Mouse (Mus musculus) left cerebral cortex, postnatal 25 days (tissue): ENCODE results near the gene Galk1. TPM values are rescaled to one million over a fixed set of nuclear protein-coding genes. Genes with fewer than 3 reads are reported as not detected.

Experiments used
- DNase-seq, 2 experiments: peaks; one replicate each; pipeline ENCODE4 v3.0.0; 2022; ENCODE audit warnings: low spot score in 2 of 2, mixed read lengths in 1 of 2
- intact Hi-C: fragments of 180-260 bp; cut with DNase I; formaldehyde crosslinking; loops from one replicate; pipeline ENCODE4 v1.15.1; 2025
- total RNA-seq, 2 experiments: library from RNA; stranded (reverse); gene quantifications; 2 replicates each; pipeline ENCODE4 v1.2.3; 2021

Gene Galk1
- total RNA-seq, result 10 to 100 TPM; 14.7 to 18.7 TPM

- peak; percentile 86 to 89 for DNase-seq
- intact Hi-C loops, result no loop called here
Measured at GRCm38 (mm10) chr11:116012262-116012947, at the start of gene Galk1. Gene Galk1 (minus strand): TSS chr11:116012719.

DNA sequence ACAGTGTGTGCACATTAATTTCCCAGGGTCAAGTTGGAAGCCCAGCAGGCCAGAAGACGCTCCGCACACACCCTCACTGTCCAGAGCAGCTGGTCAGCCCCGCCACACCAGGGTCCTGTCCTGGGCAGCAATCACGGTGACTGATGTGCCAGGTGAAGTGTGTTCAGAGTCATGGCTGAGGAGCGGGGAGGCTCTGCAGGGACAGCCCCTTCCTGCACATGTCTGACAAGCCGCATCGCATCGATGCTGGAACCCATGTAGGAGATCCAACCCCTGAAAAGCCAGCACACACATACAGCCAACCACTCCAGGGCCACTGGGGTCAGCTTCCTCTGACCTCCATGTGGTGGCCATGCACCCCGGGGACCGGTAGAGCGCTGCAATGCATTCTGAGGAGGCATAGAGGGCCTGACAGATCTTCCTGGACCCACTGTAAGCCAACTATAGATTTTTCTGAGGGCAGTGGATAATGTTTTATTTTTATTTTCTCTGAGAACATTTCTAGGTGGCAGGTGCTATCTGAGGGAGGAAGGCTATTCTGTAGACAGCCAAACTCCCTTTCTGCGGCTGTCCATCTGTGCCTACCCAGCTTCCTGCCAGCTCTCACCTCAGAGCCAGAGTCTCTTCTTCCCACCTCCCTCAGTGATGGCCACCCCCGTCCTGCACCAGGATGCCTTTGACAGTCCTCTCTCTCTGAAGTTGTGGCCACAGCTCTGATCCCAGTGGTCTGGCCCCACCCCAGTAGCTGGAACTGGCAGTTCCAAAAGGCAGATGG lies 49.3 kb upstream of the Galk1 start:
- intact Hi-C loops, result loop anchor here (2.0 kb wide), 1 partner anchor 17 kb away; no protein-coding TSS in a partner anchor
- peak; percentile 47 to 88 for DNase-seq

- peak in 1 of 2 experiments; percentile 35 for DNase-seq
- intact Hi-C loops, result no loop called here
Measured at GRCm38 (mm10) chr11:116060596-116060995, 48.1 kb upstream of the Galk1 start.

DNA sequence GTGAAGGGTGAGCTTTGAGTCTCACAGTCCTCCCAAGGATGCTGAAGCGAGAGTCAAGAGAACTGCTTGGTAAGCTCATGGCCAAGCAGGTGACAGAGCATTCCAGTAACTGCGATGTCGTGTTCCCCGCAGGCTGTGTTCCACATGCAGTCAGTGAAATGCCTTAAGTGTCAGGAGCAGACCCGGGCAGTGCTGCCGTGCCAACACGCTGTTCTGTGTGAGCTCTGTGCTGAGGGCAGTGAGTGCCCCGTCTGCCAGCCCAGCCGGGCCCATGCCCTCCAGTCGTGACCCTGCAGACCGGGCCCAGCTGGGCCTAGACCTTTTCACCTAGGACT lies 47.1 kb upstream of the Galk1 start:
- intact Hi-C loops, result no loop called here
- no peak for DNase-seq

GRCm38 (mm10) chr11:116058868-116059690 lies 46.6 kb upstream of the Galk1 start:
- intact Hi-C loops, result no loop called here
- no peak for DNase-seq

- intact Hi-C loops, result no loop called here
- peak; percentile 61 to 71 for DNase-seq
Measured at GRCm38 (mm10) chr11:116058022-116058614, 45.6 kb upstream of the Galk1 start.

GRCm38 (mm10) chr11:116057237-116057881 lies 44.8 kb upstream of the Galk1 start:
- intact Hi-C loops, result no loop called here

DNA sequence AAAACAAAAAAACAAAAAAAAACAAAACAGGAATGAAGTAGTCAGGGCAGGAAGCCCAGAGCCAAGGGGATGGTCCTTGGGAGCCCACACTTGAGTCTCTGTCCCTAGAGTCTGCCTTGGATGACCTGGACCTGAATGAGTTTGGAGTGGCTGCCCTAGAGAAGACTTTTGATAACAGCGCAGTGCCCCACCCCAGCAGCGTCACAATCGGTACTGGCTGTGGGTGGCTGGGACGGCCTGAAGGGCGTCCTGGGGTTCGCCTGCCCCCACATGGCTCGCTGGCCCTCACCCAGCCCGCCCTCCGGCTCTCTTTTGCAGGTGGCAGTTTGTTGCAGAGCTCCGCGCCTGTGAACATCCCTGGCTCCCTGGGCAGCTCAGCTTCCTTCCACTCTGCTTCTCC lies 43.4 kb upstream of the Galk1 start:
- intact Hi-C loops, result no loop called here
- no peak for DNase-seq

More at GRCm38 (mm10) chr11:116057237-116057881, 44.8 kb upstream of the Galk1 start:
- no peak for DNase-seq

DNA sequence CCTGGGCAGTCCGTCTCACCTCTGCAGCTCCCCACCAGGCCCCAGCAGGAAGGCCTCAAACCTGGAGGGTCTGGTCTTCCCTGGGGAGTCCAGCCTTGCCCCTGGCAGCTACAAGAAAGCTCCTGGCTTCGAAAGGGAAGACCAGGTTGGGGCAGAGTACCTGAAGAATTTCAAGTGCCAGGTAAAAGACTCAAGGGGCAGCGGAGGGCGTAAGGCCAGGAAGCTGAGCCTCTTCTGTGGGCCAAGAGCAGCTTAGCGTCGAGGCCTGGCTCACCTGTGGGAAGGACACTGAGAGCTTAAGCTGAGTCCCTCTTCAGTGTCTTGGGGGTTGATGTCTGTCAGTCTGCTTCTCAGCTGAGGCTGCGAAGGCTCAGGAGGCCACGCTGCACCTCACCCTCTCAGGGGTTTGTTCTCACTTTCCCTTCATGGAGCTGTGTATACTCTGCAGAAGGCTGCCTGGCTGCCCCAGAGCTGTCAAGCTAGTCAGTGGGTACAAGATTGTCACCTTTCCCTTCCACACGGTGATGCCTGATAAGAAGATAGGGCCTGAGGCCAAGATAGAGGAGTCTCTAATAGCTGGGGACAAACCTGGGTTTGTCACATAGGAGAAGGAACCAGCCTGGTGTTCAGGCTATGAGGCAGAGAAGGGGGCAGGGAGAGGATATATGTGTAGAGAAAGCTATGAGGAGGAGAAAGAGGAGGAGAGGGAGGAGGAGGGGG lies 41.2 kb upstream of the Galk1 start:
- intact Hi-C loops, result no loop called here
- DNase-seq, result no peak

- intact Hi-C loops, result no loop called here
- no peak for DNase-seq
Measured at GRCm38 (mm10) chr11:116050196-116050595, 37.7 kb upstream of the Galk1 start.

- no peak for DNase-seq
- intact Hi-C loops, result no loop called here
Measured at GRCm38 (mm10) chr11:116049610-116050009, 37.1 kb upstream of the Galk1 start.

GRCm38 (mm10) chr11:116045173-116045572 lies 32.7 kb upstream of the Galk1 start:
- intact Hi-C loops, result no loop called here

DNA sequence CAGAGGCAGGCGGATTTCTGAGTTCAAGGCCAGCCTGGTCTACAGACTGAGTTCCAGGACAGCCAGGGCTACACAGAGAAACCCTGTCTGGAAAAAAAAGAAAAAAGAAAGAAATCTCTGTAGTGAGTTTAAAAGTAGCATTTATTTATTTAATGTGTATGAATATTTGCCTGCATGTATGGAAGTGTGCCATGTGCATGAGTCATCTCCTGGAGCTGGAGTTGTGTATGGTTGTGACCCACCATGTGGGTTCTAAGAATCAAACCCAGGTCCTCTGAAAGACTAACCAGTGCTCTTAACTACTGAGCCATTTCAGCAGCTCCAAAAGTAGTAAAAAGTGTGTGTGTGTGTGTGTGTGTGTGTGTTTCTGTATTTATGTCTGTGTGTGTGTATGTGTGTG lies 30.8 kb upstream of the Galk1 start:
- DNase-seq, result no peak
- intact Hi-C loops, result no loop called here

More at GRCm38 (mm10) chr11:116045173-116045572, 32.7 kb upstream of the Galk1 start:
- no peak for DNase-seq

GRCm38 (mm10) chr11:116042372-116043138 lies 30.0 kb upstream of the Galk1 start:
- intact Hi-C loops, result no loop called here
- DNase-seq, result no peak

GRCm38 (mm10) chr11:116041833-116042232 lies 29.3 kb upstream of the Galk1 start:
- intact Hi-C loops, result no loop called here
- DNase-seq, result no peak

GRCm38 (mm10) chr11:116040593-116040992 lies 28.1 kb upstream of the Galk1 start:
- DNase-seq, result no peak
- intact Hi-C loops, result no loop called here

GRCm38 (mm10) chr11:116037826-116038225 lies 25.3 kb upstream of the Galk1 start:
- intact Hi-C loops, result no loop called here
- DNase-seq, result no peak

GRCm38 (mm10) chr11:116036671-116037070 lies 24.2 kb upstream of the Galk1 start:
- intact Hi-C loops, result no loop called here

More at GRCm38 (mm10) chr11:116036671-116037070, 24.2 kb upstream of the Galk1 start:
- no peak for DNase-seq
